Mouse (Mus musculus) heart, embryonic 14.5 days (tissue): ENCODE results near the gene Cdkal1. TPM values are rescaled to one million over a fixed set of nuclear protein-coding genes. Genes with fewer than 3 reads are reported as not detected.

Experiments
- ATAC-seq: fragments of 200-750 bp; cut with Nextera tagmentation; 2 replicates; pipeline ENCODE4 v1.8.0; 2017; ENCODE audit warnings: low read depth, moderate TSS enrichment; ENCODE audit not compliant: insufficient number of reproducible peaks, insufficient read depth, low FRiP score
- H3K27ac ChIP-seq, 2 experiments: fragments of 200-500 bp in 1 of 2; fragments of 300-500 bp in 1 of 2; sonication (generic) in 1 of 2; replicated peaks in 1 of 2; 2 replicates each; pipeline ENCODE4 v1.5.1; 2012 to 2014; ENCODE audit warnings: low read depth in 2 of 2, low read length in 2 of 2, control low read depth in 1 of 2, mild to moderate bottlenecking in 1 of 2, mixed read lengths in 1 of 2; ENCODE audit not compliant: control insufficient read depth in 1 of 2, insufficient read depth in 1 of 2
- H3K27me3 ChIP-seq: fragments of 300-500 bp; sonication (generic); 2 replicates; pipeline ENCODE4 v1.6.1; 2014; ENCODE audit warnings: mild to moderate bottlenecking, low read length, control low read depth; ENCODE audit not compliant: control insufficient read depth, insufficient read depth
- H3K36me3 ChIP-seq: fragments of 300-500 bp; sonication (generic); 2 replicates; pipeline ENCODE4 v1.6.1; 2014; ENCODE audit warnings: mild to moderate bottlenecking, control low read depth, low read length, mixed read lengths; ENCODE audit not compliant: control insufficient read depth, insufficient read depth
- H3K4me1 ChIP-seq, 2 experiments: fragments of 200-500 bp in 1 of 2; fragments of 300-500 bp in 1 of 2; sonication (generic) in 1 of 2; 2 replicates each; pipeline ENCODE4 v1.6.1; 2012 to 2014; ENCODE audit warnings: low read length in 2 of 2, control low read depth in 1 of 2, mixed read lengths in 1 of 2; ENCODE audit not compliant: control insufficient read depth in 2 of 2, insufficient read depth in 2 of 2
- H3K4me2 ChIP-seq: fragments of 300-500 bp; sonication (generic); 2 replicates; pipeline ENCODE4 v1.6.1; 2014; ENCODE audit warnings: mild to moderate bottlenecking, low read length
- H3K4me3 ChIP-seq, 2 experiments: fragments of 200-500 bp in 1 of 2; fragments of 300-500 bp in 1 of 2; sonication (generic) in 1 of 2; 2 replicates each; pipeline ENCODE4 v1.5.1; 2012 to 2014; ENCODE audit warnings: low read length in 2 of 2, mild to moderate bottlenecking in 2 of 2, control low read depth in 1 of 2, low read depth in 1 of 2, moderate library complexity in 1 of 2; ENCODE audit not compliant: control insufficient read depth in 1 of 2, insufficient read depth in 1 of 2
- H3K9ac ChIP-seq: fragments of 300-500 bp; sonication (generic); 2 replicates; pipeline ENCODE4 v1.6.1; 2014; ENCODE audit warnings: mild to moderate bottlenecking, low read length
- H3K9me3 ChIP-seq: fragments of 300-500 bp; sonication (generic); 2 replicates; pipeline ENCODE4 v1.6.1; 2016; ENCODE audit warnings: low read length, control low read depth; ENCODE audit not compliant: control insufficient read depth
- WGBS: fragments of 180-500 bp; shearing (Covaris S2); extraction: QIAGEN DNeasy Blood & Tissue Kit; methylation state at CpG from one replicate; pipeline ENCODE4 v1.1.7; 2014; 5-methylcytosine and 5-hydroxymethylcytosine counted together
- polyA plus RNA-seq: library from polyadenylated mRNA; unstranded; fragments of >200 nt; fragmentation: Nextera tagmentation; extraction: Ambion mirVana; gene quantifications from 2 replicates; pipeline ENCODE4 v1.2.1, GENCODE M21; 2014

The Cdkal1 gene
- polyA plus RNA-seq, 1 experiment from 2014 or later, result 28.3 TPM

GRCm38 (mm10) chr13:29690734-29691133 lies 164.7 kb downstream of the Cdkal1 start:
- no peaks in the 10 kb centered on the region for H3K9me3 ChIP-seq
- H3K36me3 ChIP-seq, result no peaks in the 10 kb centered on the region
- H3K4me2 ChIP-seq, result no peak overlapping the region
- no peak overlapping the region for H3K9ac ChIP-seq
- no peaks in the 10 kb centered on the region for H3K27me3 ChIP-seq
- WGBS, result 87% methylated on average over 7 of the region's 7 CpGs
- no peak overlapping the region for H3K27ac ChIP-seq
- no peak for ATAC-seq
- H3K4me1 ChIP-seq, result peaks cover 2 to 9% of the 10 kb centered on the region in 2 experiments; a peak in 3 of 4 replicates
- no peak overlapping the region for H3K4me3 ChIP-seq

- 55% methylated on average over 6 of the region's 6 CpGs for WGBS
- H3K27me3 ChIP-seq, result no peaks in the 10 kb centered on the region
- no peak overlapping the region for H3K9ac ChIP-seq
- ATAC-seq, result no peak
- no peaks in the 10 kb centered on the region for H3K36me3 ChIP-seq
- H3K4me3 ChIP-seq, result no peak overlapping the region
- peaks cover 2 to 9% of the 10 kb centered on the region in 2 experiments; a peak in 3 of 4 replicates for H3K4me1 ChIP-seq
- H3K27ac ChIP-seq, result no peak overlapping the region
- H3K9me3 ChIP-seq, result no peaks in the 10 kb centered on the region
- H3K4me2 ChIP-seq, result no peak overlapping the region
These were observed 166.6 kb downstream of the Cdkal1 start for GRCm38 (mm10) chr13:29688851-29689250.

GRCm38 (mm10) chr13:29687872-29688271 lies 167.6 kb downstream of the Cdkal1 start:
- ATAC-seq, result no peak
- Histone ChIP-seq H3K4me1 (peaks cover 5 to 11% of the 10 kb centered on the region in 2 experiments; a peak in 3 of 4 replicates), H3K4me3 (no peak overlapping the region), H3K27ac (no peak overlapping the region), H3K9me3 (no peaks in the 10 kb centered on the region), H3K9ac (no peak overlapping the region), H3K36me3 (no peaks in the 10 kb centered on the region), H3K4me2 (no peak overlapping the region), H3K27me3 (no peaks in the 10 kb centered on the region)
- WGBS, result 60% methylated on average over 7 of the region's 7 CpGs

- H3K9ac ChIP-seq, result no peak overlapping the region
- WGBS, result 79% methylated on average over 11 of the region's 11 CpGs
- no peaks in the 10 kb centered on the region for H3K27me3 ChIP-seq
- H3K4me3 ChIP-seq, result no peak overlapping the region
- ATAC-seq, result no peak
- no peaks in the 10 kb centered on the region for H3K9me3 ChIP-seq
- no peaks in the 10 kb centered on the region for H3K36me3 ChIP-seq
- H3K4me2 ChIP-seq, result no peak overlapping the region
- H3K4me1 ChIP-seq, result peaks cover 5 to 11% of the 10 kb centered on the region in 2 experiments; a peak in 3 of 4 replicates
- no peak overlapping the region; a peak in 1 of 4 replicates for H3K27ac ChIP-seq
These were observed 175.8 kb downstream of the Cdkal1 start for GRCm38 (mm10) chr13:29679479-29680186.

GRCm38 (mm10) chr13:29677559-29677958 lies 177.9 kb downstream of the Cdkal1 start:
- Histone ChIP-seq H3K9me3 (no peaks in the 10 kb centered on the region), H3K4me1 (peaks cover 0 to 4% of the 10 kb centered on the region in 2 experiments; a peak in 2 of 4 replicates)
- WGBS, result 91% methylated on average over 4 of the region's 4 CpGs

GRCm38 (mm10) chr13:29670626-29671025 lies 184.8 kb downstream of the Cdkal1 start:
- H3K27me3 ChIP-seq, result no peaks in the 10 kb centered on the region
- no peak overlapping the region for H3K4me2 ChIP-seq
- no peak overlapping the region for H3K27ac ChIP-seq
- ATAC-seq, result no peak
- H3K36me3 ChIP-seq, result no peaks in the 10 kb centered on the region
- no peaks in the 10 kb centered on the region for H3K9me3 ChIP-seq
- H3K4me1 ChIP-seq, result no peaks in the 10 kb centered on the region
- no peak overlapping the region for H3K9ac ChIP-seq
- WGBS, result 76% methylated on average over 3 of the region's 3 CpGs
- H3K4me3 ChIP-seq, result no peak overlapping the region

More at GRCm38 (mm10) chr13:29677559-29677958, 177.9 kb downstream of the Cdkal1 start:
- Histone ChIP-seq H3K27me3 (no peaks in the 10 kb centered on the region), H3K4me2 (no peak overlapping the region), H3K9ac (no peak overlapping the region), H3K4me3 (no peak overlapping the region), H3K27ac (no peak overlapping the region), H3K36me3 (no peaks in the 10 kb centered on the region)
- no peak for ATAC-seq

- H3K9me3 ChIP-seq, result no peaks in the 10 kb centered on the region
- no peak overlapping the region for H3K27ac ChIP-seq
- WGBS, result 69% methylated on average over 3 of the region's 3 CpGs
- H3K9ac ChIP-seq, result no peak overlapping the region
- no peak for ATAC-seq
- H3K4me2 ChIP-seq, result no peak overlapping the region
- H3K27me3 ChIP-seq, result no peaks in the 10 kb centered on the region
- H3K4me3 ChIP-seq, result no peak overlapping the region
- peaks cover 0 to 2% of the 10 kb centered on the region in 2 experiments; a peak in 2 of 4 replicates for H3K4me1 ChIP-seq
- no peaks in the 10 kb centered on the region for H3K36me3 ChIP-seq
These were observed 191.6 kb downstream of the Cdkal1 start for GRCm38 (mm10) chr13:29663908-29664307.
